Mouse (Mus musculus) cerebellum, adult 11 months (tissue): ENCODE results near the gene Rarb.

Experiments
- DNase-seq: peaks from one replicate; pipeline ENCODE4 v3.0.0; 2022

The Rarb gene

DNA sequence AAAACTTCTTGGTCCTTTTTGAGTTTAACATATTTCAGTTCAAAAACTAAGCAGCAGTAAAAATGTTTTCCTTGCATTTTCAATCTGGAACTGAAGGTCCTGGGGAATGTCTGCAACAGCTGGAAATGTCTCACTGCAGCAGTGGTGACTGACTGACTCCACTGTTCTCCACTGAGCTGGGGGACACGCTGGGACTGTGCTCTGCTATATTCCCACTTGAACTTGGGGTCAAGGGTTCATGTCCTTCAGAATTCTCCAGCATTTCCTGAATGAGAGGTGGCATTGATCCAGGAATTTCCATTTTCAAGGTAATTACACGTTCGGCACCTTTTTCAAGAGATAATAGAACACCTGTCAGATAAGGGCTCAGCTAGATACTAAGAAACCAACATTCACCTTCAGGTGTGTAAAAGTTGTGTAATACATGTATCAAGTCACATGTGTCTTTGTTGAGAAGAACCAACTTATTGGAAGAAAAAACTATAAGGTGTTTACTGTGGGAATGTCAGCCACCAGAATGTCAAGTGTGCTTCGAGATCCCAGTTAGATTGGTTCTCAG, 386.9 kb downstream of the Rarb start:
- DNase-seq: no peak

DNA sequence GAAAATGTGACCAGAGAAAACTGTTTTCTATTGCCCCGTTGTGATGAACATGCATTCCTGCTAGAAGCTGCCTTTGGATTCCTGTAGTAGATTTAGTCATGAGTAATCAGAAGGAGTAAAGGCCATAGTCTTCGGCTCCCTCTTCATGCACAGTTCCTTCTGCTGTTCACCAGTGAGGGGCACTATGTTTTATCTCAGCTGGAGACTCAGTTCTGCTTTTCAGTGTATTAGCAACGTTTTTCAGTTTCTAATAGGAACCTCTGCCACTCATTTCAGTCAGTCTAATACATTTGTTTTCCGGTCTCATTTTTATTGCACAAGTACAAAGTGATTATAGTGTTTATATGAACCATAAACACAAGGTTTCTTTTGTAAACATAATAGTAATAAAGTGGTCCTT, 391.4 kb downstream of the Rarb start:
- DNase-seq: no peak

DNA sequence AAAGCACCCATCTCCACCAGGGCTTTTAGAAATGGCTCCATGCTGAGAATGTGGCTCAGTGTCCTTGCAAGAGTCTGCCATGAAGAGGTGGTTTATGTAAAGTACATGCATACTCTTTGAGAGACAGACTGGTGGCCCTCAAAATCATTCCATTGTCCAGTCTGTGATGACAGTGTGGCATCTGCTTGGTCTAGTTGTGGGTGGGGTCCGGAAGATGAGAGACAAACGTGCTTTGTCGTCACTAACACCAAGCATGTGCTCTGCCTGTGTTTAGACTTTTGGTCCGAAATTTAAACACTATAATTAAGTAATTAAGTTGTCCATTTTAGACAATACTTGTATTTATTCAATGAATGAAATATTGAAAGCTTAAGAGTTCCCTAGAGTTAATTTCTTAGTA, 404.8 kb downstream of the Rarb start:
- no peak for DNase-seq

DNA sequence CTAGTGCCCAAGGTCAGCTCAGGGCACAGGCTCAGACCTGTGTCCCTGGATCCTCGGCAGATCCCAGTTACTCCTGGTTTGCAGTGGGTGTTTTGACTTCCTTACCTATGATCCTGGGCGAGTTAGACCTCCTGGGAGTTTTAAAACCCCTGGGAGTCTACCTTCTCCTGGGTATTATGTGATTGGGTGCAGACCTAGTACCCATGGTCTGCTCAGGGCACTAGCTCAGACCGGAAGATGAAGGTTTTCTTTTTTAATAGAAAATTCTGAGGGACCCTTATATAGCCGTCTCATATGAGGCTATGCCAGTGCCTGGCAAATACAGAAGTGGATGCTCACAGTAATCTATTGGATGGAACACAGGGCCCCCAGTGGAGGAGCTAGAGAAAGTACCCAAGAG, 413.8 kb downstream of the Rarb start:
- no peak for DNase-seq

DNA sequence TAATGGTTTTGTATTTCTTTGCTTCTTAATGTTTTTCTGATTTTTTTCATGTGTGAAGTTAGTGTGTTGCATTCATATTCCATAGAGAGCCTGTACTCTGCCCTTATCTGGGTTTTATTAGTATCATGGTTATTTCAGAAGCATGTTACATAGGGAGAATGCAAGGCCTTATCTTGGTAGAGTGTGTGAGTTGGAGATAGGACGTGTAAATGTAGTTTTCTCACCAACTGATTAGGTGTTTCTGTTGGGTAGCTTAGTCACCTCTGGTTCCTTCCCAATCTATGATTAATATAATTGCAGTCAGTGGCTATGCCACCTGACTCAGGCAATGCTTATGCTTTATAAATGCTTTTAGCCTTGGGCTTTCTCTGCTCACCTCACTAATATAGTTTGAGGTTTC, 434.2 kb downstream of the Rarb start:
- no peak for DNase-seq
